Mouse (Mus musculus) cortical plate, adult 2 months (tissue): ENCODE measurements around the gene Myog.

Experiments used
- CTCF ChIP-seq: fragments of 200-500 bp; IDR thresholded peaks from 2 replicates; pipeline ENCODE4 v1.5.1; 2011; ENCODE audit warnings: mild to moderate bottlenecking, control low read depth, low read length; ENCODE audit not compliant: insufficient read depth; ENCODE audit errors: extremely low read depth
- POLR2A ChIP-seq: fragments of 200-500 bp; IDR thresholded peaks from 2 replicates; pipeline ENCODE4 v1.6.1; 2011; ENCODE audit warnings: mild to moderate bottlenecking, low read length, control low read depth; ENCODE audit not compliant: insufficient read depth; ENCODE audit errors: extremely low read depth

GRCm38 (mm10) chr1:134333371-134334110, 43.8 kb downstream of the Myog start:
- TF ChIP-seq CTCF, result no peak
- TF ChIP-seq POLR2A, result no peak
